Mouse (Mus musculus) CH12.LX (cell line): ENCODE measurements around the gene Micu1. TPM values are rescaled to one million over a fixed set of nuclear protein-coding genes. Genes with fewer than 3 reads are reported as not detected.
A peak's percentile ranks its signal among the peaks of the same experiment; 100 is the strongest.

Experiments
- DNase-seq: peaks from one replicate; pipeline ENCODE4 v3.0.0-alpha.2; 2013; ENCODE audit errors: extremely low read depth
- H3K27ac ChIP-seq: 2 replicates; pipeline ENCODE4 v1.5.1; 2012; ENCODE audit warnings: low read depth, mild to moderate bottlenecking, control low read depth, moderate library complexity; ENCODE audit not compliant: insufficient read depth
- H3K27me3 ChIP-seq: replicated peaks from 2 replicates; pipeline ENCODE3; 2012; ENCODE audit warnings: inconsistent platforms
- H3K36me3 ChIP-seq, 2 experiments: replicated peaks in 1 of 2; 2 replicates each; pipeline versions ENCODE3 to v1.6.1; 2012; ENCODE audit warnings: inconsistent platforms in 1 of 2, low read length in 1 of 2, mild to moderate bottlenecking in 1 of 2, mixed read lengths in 1 of 2, moderate library complexity in 1 of 2; ENCODE audit not compliant: control insufficient read depth in 1 of 2, insufficient read depth in 1 of 2
- H3K4me1 ChIP-seq, 2 experiments: 2 replicates each; pipeline ENCODE4 v1.6.1; 2012; ENCODE audit warnings: inconsistent platforms in 1 of 2, moderate library complexity in 1 of 2; ENCODE audit not compliant: insufficient read depth in 2 of 2, control insufficient read depth in 1 of 2
- H3K4me2 ChIP-seq: 2 replicates; pipeline ENCODE4 v1.6.1; 2012; ENCODE audit warnings: low read depth, mild to moderate bottlenecking, control low read depth; ENCODE audit not compliant: poor library complexity, insufficient read depth, severe bottlenecking
- H3K4me3 ChIP-seq, 3 experiments: fragments of 150-350 bp in 1 of 3; sonication (generic) in 1 of 3; replicated peaks in 1 of 3; 2 replicates each; pipeline versions ENCODE3 to v1.5.1; 2011 to 2012; ENCODE audit warnings: low read depth in 2 of 3, low read length in 2 of 3, mild to moderate bottlenecking in 2 of 3, moderate library complexity in 2 of 3, control low read depth in 1 of 3, improper control_type of control experiment in 1 of 3, inconsistent platforms in 1 of 3, mixed read lengths in 1 of 3; ENCODE audit not compliant: poor library complexity in 1 of 3
- H3K79me2 ChIP-seq: replicated peaks from 2 replicates; pipeline ENCODE4 v1.6.1; 2012; ENCODE audit warnings: mild to moderate bottlenecking, moderate library complexity; ENCODE audit not compliant: control insufficient read depth, poor library complexity, insufficient read depth, severe bottlenecking; ENCODE audit errors: extremely low read depth
- H3K9ac ChIP-seq: 2 replicates; pipeline ENCODE4 v1.6.1; 2012; ENCODE audit warnings: low read depth, mild to moderate bottlenecking, control low read depth, moderate library complexity; ENCODE audit not compliant: insufficient read depth
- H3K9me3 ChIP-seq: replicated peaks from 2 replicates; pipeline ENCODE3; 2012; ENCODE audit warnings: low read length, inconsistent platforms, mixed read lengths
- BHLHE40 ChIP-seq: IDR thresholded peaks from 2 replicates; pipeline ENCODE4 v1.6.1; 2011; ENCODE audit warnings: mild to moderate bottlenecking, low read depth, low read length, improper control_type of control experiment
- CHD2 ChIP-seq: IDR thresholded peaks from 2 replicates; pipeline ENCODE4 v1.6.1; 2011; ENCODE audit warnings: low read length, improper control_type of control experiment
- CTCF ChIP-seq, 2 experiments: IDR thresholded peaks in 1 of 2; conservative IDR thresholded peaks in 1 of 2; 2 replicates each; pipeline ENCODE4 v1.5.1; 2011 to 2012; ENCODE audit warnings: low read depth in 2 of 2, low read length in 2 of 2, improper control_type of control experiment in 1 of 2, inconsistent platforms in 1 of 2, mild to moderate bottlenecking in 1 of 2, moderate library complexity in 1 of 2
- ELF1 ChIP-seq: IDR thresholded peaks from 2 replicates; pipeline ENCODE4 v1.6.1; 2014; ENCODE audit warnings: low read depth, mild to moderate bottlenecking, inconsistent platforms, low read length, improper control_type of control experiment
- EP300 ChIP-seq: IDR thresholded peaks from 2 replicates; pipeline ENCODE4 v1.6.1; 2011; ENCODE audit warnings: low read length, improper control_type of control experiment
- ETS1 ChIP-seq: conservative IDR thresholded peaks from 2 replicates; pipeline ENCODE4 v1.6.1; 2012; ENCODE audit warnings: low read depth, mild to moderate bottlenecking, inconsistent platforms, low read length, improper control_type of control experiment, moderate library complexity
- GABPA ChIP-seq: IDR thresholded peaks from 2 replicates; pipeline ENCODE4 v1.6.1; 2012; ENCODE audit warnings: low read depth, low read length, improper control_type of control experiment, inconsistent platforms; ENCODE audit not compliant: insufficient replicate concordance
- HCFC1 ChIP-seq: IDR thresholded peaks from 2 replicates; pipeline ENCODE4 v1.6.1; 2012; ENCODE audit warnings: low read depth, mild to moderate bottlenecking, inconsistent platforms, low read length, improper control_type of control experiment
- IRF4 ChIP-seq: IDR thresholded peaks from 2 replicates; pipeline ENCODE4 v1.6.1; 2014; ENCODE audit warnings: low read depth, mild to moderate bottlenecking, inconsistent platforms, low read length, improper control_type of control experiment
- JUN ChIP-seq: IDR thresholded peaks from 2 replicates; pipeline ENCODE4 v1.6.1; 2011; ENCODE audit warnings: low read depth, mild to moderate bottlenecking, low read length, improper control_type of control experiment, moderate library complexity; ENCODE audit not compliant: insufficient read depth
- JUND ChIP-seq: conservative IDR thresholded peaks from 2 replicates; pipeline ENCODE4 v1.6.1; 2011; ENCODE audit warnings: low read depth, low read length, improper control_type of control experiment
- MAFK ChIP-seq: IDR thresholded peaks from 2 replicates; pipeline ENCODE4 v1.6.1; 2011; ENCODE audit warnings: low read length, improper control_type of control experiment; ENCODE audit not compliant: insufficient replicate concordance
- MAX ChIP-seq: IDR thresholded peaks from 2 replicates; pipeline ENCODE4 v1.6.1; 2011; ENCODE audit warnings: low read length, improper control_type of control experiment
- MEF2A ChIP-seq: IDR thresholded peaks from 2 replicates; pipeline ENCODE4 v1.6.1; 2014; ENCODE audit warnings: low read depth, mild to moderate bottlenecking, inconsistent platforms, low read length, improper control_type of control experiment, borderline replicate concordance
- MXI1 ChIP-seq: IDR thresholded peaks from 2 replicates; pipeline ENCODE4 v1.6.1; 2011; ENCODE audit warnings: mild to moderate bottlenecking, low read depth, low read length, improper control_type of control experiment
- MYC ChIP-seq: IDR thresholded peaks from 2 replicates; pipeline ENCODE4 v1.6.1; 2011; ENCODE audit warnings: low read depth, mild to moderate bottlenecking, improper control_type of control experiment, low read length
- NELFE ChIP-seq: IDR thresholded peaks from 2 replicates; pipeline ENCODE4 v1.6.1; 2011; ENCODE audit warnings: low read depth, low read length, improper control_type of control experiment
- NRF1 ChIP-seq: IDR thresholded peaks from 2 replicates; pipeline ENCODE4 v1.6.1; 2014; ENCODE audit warnings: low read depth, mild to moderate bottlenecking, inconsistent platforms, low read length, improper control_type of control experiment, moderate library complexity
- PAX5 ChIP-seq: IDR thresholded peaks from 2 replicates; pipeline ENCODE4 v1.6.1; 2012; ENCODE audit warnings: low read length, inconsistent platforms, mixed read lengths
- POLR2A ChIP-seq: IDR thresholded peaks from 2 replicates; pipeline ENCODE4 v1.6.1; 2011; ENCODE audit warnings: low read depth, mild to moderate bottlenecking, improper control_type of control experiment, low read length
- POLR2AphosphoS2 ChIP-seq: IDR thresholded peaks from 2 replicates; pipeline ENCODE4 v1.6.1; 2011; ENCODE audit warnings: low read depth, low read length, improper control_type of control experiment
- RAD21 ChIP-seq: IDR thresholded peaks from 2 replicates; pipeline ENCODE4 v1.6.1; 2011; ENCODE audit warnings: low read depth, mild to moderate bottlenecking, low read length, improper control_type of control experiment, moderate library complexity
- RCOR1 ChIP-seq: conservative IDR thresholded peaks from 2 replicates; pipeline ENCODE4 v1.6.1; 2012; ENCODE audit warnings: low read depth, mild to moderate bottlenecking, inconsistent platforms, low read length, improper control_type of control experiment
- SIN3A ChIP-seq: IDR thresholded peaks from 2 replicates; pipeline ENCODE4 v1.6.1; 2012; ENCODE audit warnings: low read length, improper control_type of control experiment, inconsistent platforms
- SMC3 ChIP-seq: IDR thresholded peaks from 2 replicates; pipeline ENCODE4 v1.6.1; 2011; ENCODE audit warnings: low read depth, low read length, improper control_type of control experiment
- TBP ChIP-seq: conservative IDR thresholded peaks from 2 replicates; pipeline ENCODE4 v1.6.1; 2011; ENCODE audit warnings: low read depth, low read length, improper control_type of control experiment
- TCF12 ChIP-seq: IDR thresholded peaks from 2 replicates; pipeline ENCODE4 v1.6.1; 2014; ENCODE audit warnings: low read depth, mild to moderate bottlenecking, inconsistent platforms, low read length, improper control_type of control experiment
- USF1 ChIP-seq: IDR thresholded peaks from 2 replicates; pipeline ENCODE4 v1.6.1; 2014; ENCODE audit warnings: low read depth, mild to moderate bottlenecking, inconsistent platforms, low read length, improper control_type of control experiment
- ZC3H11A ChIP-seq: IDR thresholded peaks from 2 replicates; pipeline ENCODE4 v1.6.1; 2012; ENCODE audit warnings: low read depth, mild to moderate bottlenecking, inconsistent platforms, low read length, improper control_type of control experiment
- ZKSCAN1 ChIP-seq: IDR thresholded peaks from 2 replicates; pipeline ENCODE4 v1.6.1; 2012; ENCODE audit warnings: low read depth, inconsistent platforms, low read length, improper control_type of control experiment, borderline replicate concordance
- ZMIZ1 ChIP-seq: IDR thresholded peaks from 2 replicates; pipeline ENCODE4 v1.6.1; 2012; ENCODE audit warnings: low read depth, mild to moderate bottlenecking, inconsistent platforms, low read length, improper control_type of control experiment
- ZNF384 ChIP-seq: IDR thresholded peaks from 2 replicates; pipeline ENCODE4 v1.6.1; 2012; ENCODE audit warnings: low read depth, low read length, improper control_type of control experiment, inconsistent platforms
- dilution Hi-C: fragments of 300-500 bp; cut with MboI; formaldehyde crosslinking; loops from 2 replicates; pipeline ENCODE4 v1.14.3; 2020; ENCODE audit warnings: low sequenced_read_pairs; ENCODE audit not compliant: extremely low pct_unique_long_range_greater_than_20kb, extremely low pct_ligation_motif_present
- in situ Hi-C: fragments of 300-500 bp; cut with MboI; formaldehyde crosslinking; loops from 3 replicates; pipeline ENCODE4 v1.14.3; 2019; ENCODE audit warnings: low sequenced_read_pairs, low pct_ligation_motif_present, low pct_unique_long_range_greater_than_20kb, mixed read lengths
- polyA plus RNA-seq: library from polyadenylated mRNA; unstranded; fragments of >175 nt; gene quantifications from 2 replicates; pipeline ENCODE4 v1.2.1, GENCODE M21; 2012; ENCODE audit warnings: low read depth; ENCODE audit not compliant: insufficient read length
- total RNA-seq, 2 experiments: library from RNA; depleted of rRNA; stranded (reverse); fragments of 300-350 nt in 1 of 2; fragments of >200 nt in 1 of 2; gene quantifications; 2 replicates each; pipeline ENCODE4 v1.2.3; 2012 to 2014

Gene Micu1
- total and polyA plus RNA-seq, 3 experiments, result 23.1 to 37.1 (median 29.3) TPM

DNA sequence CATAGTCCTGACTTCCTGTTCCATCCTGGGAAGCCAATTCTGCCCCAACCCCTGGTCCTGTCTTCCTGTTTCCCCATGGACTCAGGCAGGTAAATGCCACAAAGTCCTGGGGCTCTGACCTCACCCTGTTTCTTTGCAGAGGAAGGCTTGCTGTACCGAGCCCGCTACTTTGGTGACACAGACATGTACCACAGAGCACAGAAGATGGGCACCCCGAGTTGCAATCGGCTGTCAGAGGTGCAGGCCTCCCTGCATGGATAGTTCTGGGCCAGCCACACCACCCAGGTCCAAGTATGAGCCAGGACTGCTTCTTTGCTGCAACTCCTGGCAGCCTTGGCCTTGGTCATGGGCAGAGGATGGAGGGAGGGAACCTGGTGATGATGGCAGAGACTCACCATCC lies 193.9 kb downstream of the Micu1 start:
- no peak overlapping the region for H3K4me2 ChIP-seq
- H3K27me3 ChIP-seq, result no peaks in the 10 kb centered on the region
- H3K36me3 ChIP-seq, result peaks cover 66 to 71% of the 10 kb centered on the region in 2 experiments
- peaks cover 50 to 68% of the 10 kb centered on the region in 2 experiments for H3K4me1 ChIP-seq
- no peak for TF ChIP-seq EP300
- no peak for TF ChIP-seq ETS1
- TF ChIP-seq MAFK, result no peak
- no peak for TF ChIP-seq TBP
- TF ChIP-seq GABPA, result no peak
- TF ChIP-seq PAX5, result no peak
- no peak for TF ChIP-seq MYC
- TF ChIP-seq ZC3H11A, result no peak
- no peak for TF ChIP-seq NELFE
- TF ChIP-seq SMC3, result no peak
- TF ChIP-seq SIN3A, result no peak
- TF ChIP-seq HCFC1, result no peak
- TF ChIP-seq ZNF384, result no peak
- no peak for TF ChIP-seq ZKSCAN1
- no peak for TF ChIP-seq MEF2A
- no peak for TF ChIP-seq NRF1
- TF ChIP-seq, all 38 proteins: peak for 0
- in situ Hi-C loops, result loop anchor here (5.0 to 10.0 kb wide), 4 partner anchors 56 to 339 kb away; partner anchors contain the start of gene Ddit4
- peak overlapping the region; percentile 61 for H3K27ac ChIP-seq
- DNase-seq, result no peak
- H3K9ac ChIP-seq, result no peak overlapping the region
- no peaks in the 10 kb centered on the region for H3K9me3 ChIP-seq
- H3K4me3 ChIP-seq, result peak overlapping the region in 1 of 3 experiments; percentile 26
- H3K79me2 ChIP-seq, result no peaks in the 10 kb centered on the region
- dilution Hi-C loops, result no loop called here

DNA sequence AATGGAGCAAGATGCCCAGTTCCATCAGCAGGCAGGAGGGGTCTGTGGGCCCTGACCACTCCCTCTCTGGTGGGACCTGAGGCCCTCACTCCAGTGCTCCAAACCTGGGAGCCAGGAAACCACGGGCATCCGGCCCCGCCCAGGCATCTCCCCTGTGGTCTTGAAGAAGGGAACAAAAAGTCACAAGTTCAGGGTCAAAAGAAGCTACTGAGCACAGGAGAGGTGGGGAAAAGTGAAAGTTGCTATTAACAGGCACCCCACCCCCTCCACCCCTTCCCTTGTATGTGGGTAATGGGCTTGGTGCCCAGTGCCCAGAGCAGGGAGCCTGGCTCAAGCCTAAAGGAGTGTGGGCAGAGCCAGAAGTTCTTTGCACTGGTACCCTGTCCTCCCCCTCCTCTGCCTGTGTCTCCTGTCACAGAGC lies 194.6 kb downstream of the Micu1 start:
- dilution Hi-C loops (no loop called here), in situ Hi-C loops (loop anchor here (5.0 to 10.0 kb wide), 4 partner anchors 55 to 338 kb away; partner anchors contain the start of gene Ddit4)
- Histone ChIP-seq H3K4me3 (no peak overlapping the region), H3K79me2 (no peaks in the 10 kb centered on the region), H3K27ac (peak overlapping the region; percentile 82), H3K27me3 (no peaks in the 10 kb centered on the region)
- no peak for DNase-seq
- TF ChIP-seq MEF2A, result peak; percentile 88
- 0 out of 2 replicates have a peak, but pooled peaks have one; percentile 10 for TF ChIP-seq MXI1
- 0 out of 2 replicates have a peak, but pooled peaks have one; percentile 45 for TF ChIP-seq EP300
- no peak for TF ChIP-seq USF1
- TF ChIP-seq RAD21, result no peak
- TF ChIP-seq HCFC1, result no peak
- peak; percentile 66 for TF ChIP-seq TCF12
- TF ChIP-seq ELF1, result no peak; the same call in 1 of the 2 replicates
- no peak for TF ChIP-seq POLR2AphosphoS2
- no peak for TF ChIP-seq CTCF (conservative IDR thresholded peaks at IDR 0.05 in 1 of 2, IDR thresholded peaks at IDR 0.05 in 1 of 2; ENCODE audit: low read depth in 2 of 2, low read length in 2 of 2)
- TF ChIP-seq JUND, result no peak
- TF ChIP-seq ZKSCAN1, result no peak
- peak; percentile 43; the same call in 1 of the 2 replicates for TF ChIP-seq CHD2
- TF ChIP-seq IRF4, result peak; percentile 81
- TF ChIP-seq POLR2A, result no peak
- TF ChIP-seq PAX5, result no peak
- TF ChIP-seq MAFK, result 0 out of 2 replicates have a peak, but pooled peaks have one; percentile 37
- peak; percentile 67 for TF ChIP-seq BHLHE40
- TF ChIP-seq RCOR1, result no peak
- TF ChIP-seq ZMIZ1, result peak; percentile 25; the same call in 1 of the 2 replicates
- TF ChIP-seq ETS1, result peak; percentile 72
- TF ChIP-seq JUN, result no peak
- TF ChIP-seq MAX, result 0 out of 2 replicates have a peak, but pooled peaks have one; percentile 21
- TF ChIP-seq, all 38 proteins: peak for 11
- no peak overlapping the region for H3K9ac ChIP-seq
- no peaks in the 10 kb centered on the region for H3K9me3 ChIP-seq
- H3K4me1 ChIP-seq, result peaks cover 57 to 75% of the 10 kb centered on the region in 2 experiments
- peak overlapping the region; percentile 11; the same call in 1 of the 2 replicates for H3K4me2 ChIP-seq
- H3K36me3 ChIP-seq, result peaks cover 59 to 64% of the 10 kb centered on the region in 2 experiments
